Mouse (Mus musculus): Measurements from ENCODE around the gene Ptger1.

Gene Ptger1

DNA sequence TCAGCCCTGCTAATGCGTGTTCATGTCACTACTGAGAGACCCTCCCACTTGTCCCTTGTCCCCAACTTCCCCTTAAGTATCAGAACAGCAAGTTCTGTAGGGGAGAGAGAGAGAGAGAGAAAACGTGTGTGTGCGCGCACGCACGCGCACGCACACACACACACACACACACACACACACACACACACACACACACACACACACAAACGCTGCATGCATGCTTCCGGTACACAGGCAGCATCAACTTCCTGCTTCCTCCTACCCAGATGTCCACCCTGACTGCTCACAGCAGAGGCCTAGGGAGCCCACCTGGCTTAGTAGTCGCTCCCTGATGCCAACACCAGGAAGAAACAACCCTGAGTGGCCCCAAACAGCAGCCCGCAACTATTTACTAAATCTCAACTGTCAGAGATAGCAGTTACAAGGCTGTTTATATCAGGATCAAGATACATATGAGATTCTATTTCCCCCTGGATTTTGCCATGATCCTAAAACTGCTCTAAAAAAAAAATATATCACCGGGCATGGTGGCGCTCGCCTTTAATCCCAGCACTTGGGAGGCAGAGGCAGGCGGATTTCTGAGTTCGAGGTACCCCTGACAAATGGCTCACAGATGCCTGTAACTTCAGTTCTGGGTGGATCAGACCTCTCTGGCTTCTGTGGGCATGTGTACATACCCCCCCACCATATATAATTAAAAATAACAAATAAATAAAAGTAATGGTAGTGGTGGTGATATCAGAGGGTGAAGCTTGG, 29.1 kb downstream of the Ptger1 start:
- no peak for DNase-seq (ENCODE audit: low read depth, low spot score)

GRCm38 (mm10) chr8:83697374-83698220, 31.1 kb downstream of the Ptger1 start:
- no peak for DNase-seq (ENCODE audit: low read depth, low spot score)

GRCm38 (mm10) chr8:83698291-83698660, 31.8 kb downstream of the Ptger1 start:
- DNase-seq (ENCODE audit: low read depth, low spot score) = no peak

DNA sequence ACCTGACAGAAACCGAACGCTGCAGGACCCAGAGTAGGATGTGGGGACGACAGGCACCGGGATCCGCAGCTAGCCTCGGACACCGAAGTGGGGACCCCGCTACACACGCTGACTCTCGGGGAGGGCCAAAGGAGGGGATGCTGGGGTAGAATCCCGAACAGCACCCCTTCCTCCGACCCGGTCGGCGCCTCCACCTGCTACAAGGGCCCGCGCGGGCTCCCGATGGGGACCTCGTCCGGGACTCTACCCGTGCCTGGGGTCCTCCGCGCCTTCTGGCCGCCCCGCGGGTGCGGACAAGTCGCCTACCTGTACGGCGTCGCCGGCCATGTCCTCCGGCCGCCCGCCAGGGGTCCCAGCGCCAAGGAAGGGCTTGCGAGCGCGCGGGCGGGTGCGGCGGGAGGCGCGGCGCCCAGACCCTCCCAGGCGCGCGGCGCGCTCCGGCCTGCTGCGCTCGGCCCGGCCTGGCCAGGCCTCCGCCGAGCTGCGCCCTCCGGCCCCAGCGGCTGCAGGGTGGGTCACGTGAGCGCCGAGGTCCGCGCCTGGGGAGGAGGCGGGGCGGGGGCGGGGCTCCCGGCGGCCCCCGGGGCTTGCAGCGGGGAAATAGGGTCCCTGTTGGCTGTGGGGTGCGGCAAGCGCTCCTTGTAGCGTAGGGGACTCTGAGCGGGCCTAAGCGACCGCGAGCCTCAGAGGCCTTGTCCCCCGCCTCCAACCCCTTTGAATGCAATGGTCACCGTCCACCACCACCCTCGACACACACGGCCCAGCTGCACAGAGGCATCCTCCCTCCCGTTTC, 32.4 kb downstream of the Ptger1 start, which contains the start of gene Pkn1:
TSS of gene Pkn1 (minus strand) at position 519 of the 793 bp plus-strand sequence.
- no peak for DNase-seq (ENCODE audit: low read depth, low spot score)

DNA sequence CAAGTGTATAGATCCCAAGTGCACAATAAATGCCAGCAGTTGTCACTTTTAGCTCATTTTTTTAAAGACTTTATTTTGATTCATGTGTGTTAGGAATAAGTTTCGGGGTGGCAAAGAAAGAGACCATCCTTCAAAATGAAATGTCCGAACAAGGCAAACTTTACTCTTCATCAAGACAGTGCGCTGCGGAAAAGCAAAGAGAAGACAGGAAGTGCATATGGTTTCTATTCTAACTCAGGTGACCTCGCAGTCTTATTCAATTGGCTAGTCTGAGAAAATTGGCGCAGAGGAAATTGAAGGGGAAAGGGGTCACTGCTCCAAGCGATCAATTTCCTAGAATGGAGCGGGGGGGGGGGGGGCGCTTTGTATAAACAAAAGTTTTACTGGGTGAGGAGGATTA, 33.1 kb downstream of the Ptger1 start:
- no peak for DNase-seq (ENCODE audit: low read depth, low spot score)

GRCm38 (mm10) chr8:83700423-83701085, 34.1 kb downstream of the Ptger1 start:
- no peak for DNase-seq (ENCODE audit: low read depth, low spot score)

- DNase-seq (ENCODE audit: low read depth, low spot score) = no peak
Measured at GRCm38 (mm10) chr8:83703426-83703825, 36.9 kb downstream of the Ptger1 start.

- no peak for DNase-seq (ENCODE audit: low read depth, low spot score)
Measured at GRCm38 (mm10) chr8:83706411-83706810, 39.9 kb downstream of the Ptger1 start.

DNA sequence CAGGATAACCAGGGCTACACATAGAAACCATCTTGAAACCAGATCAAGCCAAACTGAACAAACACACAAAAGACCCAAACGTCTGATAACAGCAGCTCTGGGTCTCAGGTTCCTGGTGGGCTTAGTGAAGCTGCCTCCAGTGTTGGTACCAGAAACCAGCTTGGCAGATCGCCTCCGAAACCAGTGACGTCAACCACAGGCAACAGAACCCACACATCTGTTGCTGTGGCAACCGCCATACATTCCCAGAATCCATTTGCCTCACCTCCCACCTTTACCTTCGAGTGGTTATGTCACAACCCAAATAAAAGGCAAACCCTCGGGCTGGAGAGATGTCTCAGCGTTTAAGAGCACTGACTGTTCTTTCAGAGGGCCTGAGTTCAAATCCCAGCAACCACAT, 41.1 kb downstream of the Ptger1 start:
- no peak for DNase-seq (ENCODE audit: low read depth, low spot score)

DNA sequence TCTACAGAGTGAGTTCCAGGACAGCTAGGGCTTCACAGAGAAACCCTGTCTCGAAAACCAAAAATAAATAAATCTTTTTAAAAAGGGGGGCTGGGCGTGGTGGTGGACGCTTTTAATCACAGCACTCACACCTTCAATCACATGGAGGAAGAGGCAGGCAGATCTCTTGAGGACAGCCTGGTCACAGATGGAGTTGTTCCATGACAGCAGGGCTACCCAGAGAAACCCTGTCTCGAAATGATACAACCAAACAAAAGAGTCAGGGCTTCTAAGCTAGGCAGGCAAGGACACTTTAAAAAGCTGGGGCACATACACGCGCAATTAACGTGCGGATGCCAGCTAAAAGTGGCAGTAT, 48.2 kb downstream of the Ptger1 start:
- DNase-seq (ENCODE audit: low read depth, low spot score) = no peak

DNA sequence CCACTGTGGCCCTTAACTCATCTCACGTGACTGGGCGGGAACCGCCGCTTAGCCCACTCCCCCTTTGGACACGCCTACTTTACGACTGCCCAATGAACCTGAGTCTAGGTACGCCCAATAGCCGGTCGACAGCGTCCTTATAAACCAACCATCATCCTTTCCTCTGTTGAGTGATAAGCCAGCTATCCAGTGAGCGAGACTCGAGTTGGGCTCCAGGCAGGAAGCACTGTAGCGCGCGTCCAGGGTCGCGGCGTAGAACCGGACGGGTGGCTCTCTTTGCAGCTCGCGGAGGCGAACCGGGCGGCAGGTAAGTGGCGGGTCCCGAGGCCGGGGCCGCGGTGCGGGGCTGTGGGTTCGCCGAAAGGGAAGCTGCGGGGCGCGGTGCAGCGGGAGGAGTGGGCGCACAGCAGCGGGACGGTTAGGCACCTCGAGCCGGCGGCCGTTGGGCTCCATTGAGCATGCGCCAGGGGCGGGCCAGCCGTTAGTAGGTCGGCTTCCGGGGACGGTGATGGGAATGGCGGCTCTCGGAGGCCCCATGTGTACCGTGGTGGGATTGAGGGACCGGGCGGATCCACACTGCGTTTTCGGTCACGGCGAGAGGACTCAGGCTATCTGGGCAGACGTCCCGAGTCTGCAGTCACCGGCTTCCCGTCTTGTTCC, 48.7 kb downstream of the Ptger1 start, which contains the start of gene Ddx39:
TSS of gene Ddx39 (plus strand) at position 147 of the 660 bp plus-strand sequence.
- peak; percentile 99 for DNase-seq (ENCODE audit: low read depth, low spot score)

DNA sequence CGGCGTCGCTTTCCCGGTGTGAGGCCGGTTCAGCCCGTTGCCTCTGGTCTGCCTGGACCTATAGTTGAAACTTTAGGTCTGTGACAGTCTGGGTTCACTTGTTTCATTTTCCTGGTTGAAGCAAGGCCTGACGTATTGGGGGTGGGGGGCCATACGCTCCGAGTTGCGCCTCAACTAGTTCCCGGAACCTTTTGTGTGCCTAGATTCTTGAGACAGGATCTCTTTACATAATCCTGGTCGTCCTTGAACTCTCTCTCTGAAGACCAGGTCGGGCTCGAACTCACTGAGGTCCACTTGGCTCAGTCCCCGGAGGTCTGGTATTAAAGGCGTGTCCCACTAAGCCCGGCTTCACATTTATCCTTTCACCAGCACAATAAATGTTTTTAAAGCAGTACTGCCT, 49.3 kb downstream of the Ptger1 start:
- no peak for DNase-seq (ENCODE audit: low read depth, low spot score)

DNA sequence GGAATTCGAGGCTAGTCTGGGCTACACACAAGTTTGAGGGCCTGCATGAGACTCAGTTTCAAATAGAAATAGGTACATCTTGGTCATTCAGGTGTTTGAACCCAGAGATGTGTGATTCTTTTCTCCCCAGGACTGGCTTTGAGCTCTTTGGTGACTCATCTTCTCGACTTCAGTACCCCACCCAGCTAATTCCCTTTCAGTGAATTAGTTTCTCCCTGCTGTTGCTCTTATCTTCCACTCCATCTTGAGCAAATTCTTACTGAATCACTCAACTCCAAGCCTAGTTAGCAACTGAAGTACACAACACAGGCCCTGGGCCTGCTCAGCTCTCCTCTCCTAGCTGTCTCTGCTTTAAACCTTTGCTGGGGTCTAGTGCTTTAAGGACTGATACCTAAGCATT, 50.1 kb downstream of the Ptger1 start:
- DNase-seq (ENCODE audit: low read depth, low spot score) = no peak

GRCm38 (mm10) chr8:83719048-83719447, 52.6 kb downstream of the Ptger1 start:
- DNase-seq (ENCODE audit: low read depth, low spot score) = no peak

GRCm38 (mm10) chr8:83719693-83720092, 53.2 kb downstream of the Ptger1 start:
- DNase-seq (ENCODE audit: low read depth, low spot score) = no peak

GRCm38 (mm10) chr8:83721405-83722025, 55.0 kb downstream of the Ptger1 start:
- DNase-seq (ENCODE audit: low read depth, low spot score) = no peak

Measured in WW6 (cell line).